Mouse (Mus musculus) left cerebral cortex, postnatal 4 days (tissue): ENCODE results near the gene Tmem82. TPM values are rescaled to one million over a fixed set of nuclear protein-coding genes. Genes with fewer than 3 reads are reported as not detected.
"Not testable (repeated sequence)": the region's sequence is repeated elsewhere in the genome, so short reads cannot be mapped to it uniquely, and the experiment has no call there.

Source experiments
- DNase-seq: peaks from one replicate; pipeline ENCODE4 v3.0.0-alpha.2; 2022
- intact Hi-C: fragments of 180-260 bp; cut with DNase I; formaldehyde crosslinking; loops from one replicate; pipeline ENCODE4 v1.15.1; 2025
- total RNA-seq, 2 experiments: library from RNA; stranded (reverse); gene quantifications; 2 replicates each; pipeline ENCODE4 v1.2.3; 2021

The Tmem82 gene
- total RNA-seq, 2 experiments from 2014 or later = 0.38 to 0.46 TPM

GRCm38 (mm10) chr4:141583919-141584318 is 34.5 kb downstream of the Tmem82 start:
- DNase-seq = no peak
- intact Hi-C loops = no loop called here

GRCm38 (mm10) chr4:141581051-141581450 is 37.4 kb downstream of the Tmem82 start:
- intact Hi-C loops = no loop called here
- no peak for DNase-seq

- no peak for DNase-seq
These were observed 39.6 kb downstream of the Tmem82 start for GRCm38 (mm10) chr4:141578833-141579232.

GRCm38 (mm10) chr4:141576877-141577276 is 41.6 kb downstream of the Tmem82 start:
- intact Hi-C loops = loop anchor here (5.0 kb wide), 2 partner anchors 175 to 190 kb away; no protein-coding TSS in a partner anchor
- no peak for DNase-seq

More at GRCm38 (mm10) chr4:141578833-141579232, 39.6 kb downstream of the Tmem82 start:
- intact Hi-C loops = loop anchor here (5.0 kb wide), 2 partner anchors 177 to 192 kb away; no protein-coding TSS in a partner anchor

GRCm38 (mm10) chr4:141576404-141576803 is 42.0 kb downstream of the Tmem82 start:
- intact Hi-C loops = loop anchor here (5.0 kb wide), 2 partner anchors 174 to 189 kb away; no protein-coding TSS in a partner anchor
- DNase-seq = no peak

- intact Hi-C loops = loop anchor here (5.0 kb wide), 2 partner anchors 173 to 188 kb away; no protein-coding TSS in a partner anchor
- DNase-seq = peak; percentile 87
These were observed 43.4 kb downstream of the Tmem82 start for GRCm38 (mm10) chr4:141574789-141575702.

GRCm38 (mm10) chr4:141573359-141573966 is 45.0 kb downstream of the Tmem82 start:
- intact Hi-C loops = no loop called here
- DNase-seq = no peak

- no peak for DNase-seq
- intact Hi-C loops = no loop called here
These were observed 45.6 kb downstream of the Tmem82 start for GRCm38 (mm10) chr4:141572668-141573358.

- intact Hi-C loops = no loop called here
- no peak for DNase-seq
These were observed 46.5 kb downstream of the Tmem82 start for GRCm38 (mm10) chr4:141571934-141572333.

GRCm38 (mm10) chr4:141571337-141571739 is 47.1 kb downstream of the Tmem82 start:
- DNase-seq = no peak
- intact Hi-C loops = no loop called here

- intact Hi-C loops = no loop called here
- DNase-seq = no peak
These were observed 47.6 kb downstream of the Tmem82 start for GRCm38 (mm10) chr4:141570821-141571220.

GRCm38 (mm10) chr4:141570004-141570403 is 48.4 kb downstream of the Tmem82 start:
- no peak for DNase-seq
- intact Hi-C loops = no loop called here

GRCm38 (mm10) chr4:141568966-141569365 is 49.5 kb downstream of the Tmem82 start:
- intact Hi-C loops = no loop called here
- DNase-seq = no peak

GRCm38 (mm10) chr4:141567174-141567573 is 51.3 kb downstream of the Tmem82 start:
- DNase-seq = not testable (repeated sequence)

GRCm38 (mm10) chr4:141566187-141566586 is 52.2 kb downstream of the Tmem82 start:
- intact Hi-C loops = no loop called here
- no peak for DNase-seq

More at GRCm38 (mm10) chr4:141567174-141567573, 51.3 kb downstream of the Tmem82 start:
- intact Hi-C loops = not testable (repeated sequence)

GRCm38 (mm10) chr4:141565325-141565724 is 53.1 kb downstream of the Tmem82 start:
- intact Hi-C loops = no loop called here
- DNase-seq = no peak

GRCm38 (mm10) chr4:141564660-141565059 is 53.8 kb downstream of the Tmem82 start:
- DNase-seq = no peak
- intact Hi-C loops = no loop called here

GRCm38 (mm10) chr4:141564209-141564608 is 54.2 kb downstream of the Tmem82 start:
- DNase-seq = no peak
- intact Hi-C loops = no loop called here
